Mouse (Mus musculus) heart, embryonic 14.5 days (tissue): ENCODE data around the gene Nr2e1. TPM values are rescaled to one million over a fixed set of nuclear protein-coding genes. Genes with fewer than 3 reads are reported as not detected.

Experiments used
- ATAC-seq: fragments of 200-750 bp; cut with Nextera tagmentation; 2 replicates; pipeline ENCODE4 v1.8.0; 2017; ENCODE audit warnings: low read depth, moderate TSS enrichment; ENCODE audit not compliant: insufficient number of reproducible peaks, insufficient read depth, low FRiP score
- H3K27ac ChIP-seq, 2 experiments: fragments of 200-500 bp in 1 of 2; fragments of 300-500 bp in 1 of 2; sonication (generic) in 1 of 2; replicated peaks in 1 of 2; 2 replicates each; pipeline ENCODE4 v1.5.1; 2012 to 2014; ENCODE audit warnings: low read depth in 2 of 2, low read length in 2 of 2, control low read depth in 1 of 2, mild to moderate bottlenecking in 1 of 2, mixed read lengths in 1 of 2; ENCODE audit not compliant: control insufficient read depth in 1 of 2, insufficient read depth in 1 of 2
- H3K27me3 ChIP-seq: fragments of 300-500 bp; sonication (generic); 2 replicates; pipeline ENCODE4 v1.6.1; 2014; ENCODE audit warnings: mild to moderate bottlenecking, low read length, control low read depth; ENCODE audit not compliant: control insufficient read depth, insufficient read depth
- H3K36me3 ChIP-seq: fragments of 300-500 bp; sonication (generic); 2 replicates; pipeline ENCODE4 v1.6.1; 2014; ENCODE audit warnings: mild to moderate bottlenecking, control low read depth, low read length, mixed read lengths; ENCODE audit not compliant: control insufficient read depth, insufficient read depth
- H3K4me1 ChIP-seq, 2 experiments: fragments of 200-500 bp in 1 of 2; fragments of 300-500 bp in 1 of 2; sonication (generic) in 1 of 2; 2 replicates each; pipeline ENCODE4 v1.6.1; 2012 to 2014; ENCODE audit warnings: low read length in 2 of 2, control low read depth in 1 of 2, mixed read lengths in 1 of 2; ENCODE audit not compliant: control insufficient read depth in 2 of 2, insufficient read depth in 2 of 2
- H3K4me2 ChIP-seq: fragments of 300-500 bp; sonication (generic); 2 replicates; pipeline ENCODE4 v1.6.1; 2014; ENCODE audit warnings: mild to moderate bottlenecking, low read length
- H3K4me3 ChIP-seq, 2 experiments: fragments of 200-500 bp in 1 of 2; fragments of 300-500 bp in 1 of 2; sonication (generic) in 1 of 2; 2 replicates each; pipeline ENCODE4 v1.5.1; 2012 to 2014; ENCODE audit warnings: low read length in 2 of 2, mild to moderate bottlenecking in 2 of 2, control low read depth in 1 of 2, low read depth in 1 of 2, moderate library complexity in 1 of 2; ENCODE audit not compliant: control insufficient read depth in 1 of 2, insufficient read depth in 1 of 2
- H3K9ac ChIP-seq: fragments of 300-500 bp; sonication (generic); 2 replicates; pipeline ENCODE4 v1.6.1; 2014; ENCODE audit warnings: mild to moderate bottlenecking, low read length
- H3K9me3 ChIP-seq: fragments of 300-500 bp; sonication (generic); 2 replicates; pipeline ENCODE4 v1.6.1; 2016; ENCODE audit warnings: low read length, control low read depth; ENCODE audit not compliant: control insufficient read depth
- WGBS: fragments of 180-500 bp; shearing (Covaris S2); extraction: QIAGEN DNeasy Blood & Tissue Kit; methylation state at CpG from one replicate; pipeline ENCODE4 v1.1.7; 2014; 5-methylcytosine and 5-hydroxymethylcytosine counted together
- polyA plus RNA-seq: library from polyadenylated mRNA; unstranded; fragments of >200 nt; fragmentation: Nextera tagmentation; extraction: Ambion mirVana; gene quantifications from 2 replicates; pipeline ENCODE4 v1.2.1, GENCODE M21; 2014

Gene Nr2e1
- polyA plus RNA-seq, 1 experiment from 2014 or later, result not detected

GRCm38 (mm10) chr10:42572971-42573370, 10.5 kb downstream of the Nr2e1 start:
- Histone ChIP-seq H3K36me3 (no peaks in the 10 kb centered on the region), H3K4me2 (no peak overlapping the region), H3K9me3 (no peaks in the 10 kb centered on the region), H3K27ac (no peak overlapping the region), H3K4me3 (no peak overlapping the region), H3K9ac (no peak overlapping the region), H3K4me1 (peaks cover 0 to 4% of the 10 kb centered on the region in 2 experiments; a peak in 2 of 4 replicates), H3K27me3 (peaks cover 93% of the 10 kb centered on the region)
- 5% methylated on average over 15 of the region's 15 CpGs for WGBS
- no peak for ATAC-seq

GRCm38 (mm10) chr10:42572567-42572966, 10.9 kb downstream of the Nr2e1 start:
- no peaks in the 10 kb centered on the region for H3K36me3 ChIP-seq
- no peak overlapping the region for H3K9ac ChIP-seq
- H3K27me3 ChIP-seq, result peaks cover 92% of the 10 kb centered on the region
- H3K27ac ChIP-seq, result no peak overlapping the region
- H3K4me2 ChIP-seq, result peak overlapping the region; percentile 23; the same call in 1 of the 2 replicates
- H3K9me3 ChIP-seq, result no peaks in the 10 kb centered on the region
- H3K4me3 ChIP-seq, result no peak overlapping the region
- WGBS, result 1% methylated on average over 20 of the region's 20 CpGs
- no peak for ATAC-seq
- H3K4me1 ChIP-seq, result peaks cover 0 to 4% of the 10 kb centered on the region in 2 experiments; a peak in 2 of 4 replicates

DNA sequence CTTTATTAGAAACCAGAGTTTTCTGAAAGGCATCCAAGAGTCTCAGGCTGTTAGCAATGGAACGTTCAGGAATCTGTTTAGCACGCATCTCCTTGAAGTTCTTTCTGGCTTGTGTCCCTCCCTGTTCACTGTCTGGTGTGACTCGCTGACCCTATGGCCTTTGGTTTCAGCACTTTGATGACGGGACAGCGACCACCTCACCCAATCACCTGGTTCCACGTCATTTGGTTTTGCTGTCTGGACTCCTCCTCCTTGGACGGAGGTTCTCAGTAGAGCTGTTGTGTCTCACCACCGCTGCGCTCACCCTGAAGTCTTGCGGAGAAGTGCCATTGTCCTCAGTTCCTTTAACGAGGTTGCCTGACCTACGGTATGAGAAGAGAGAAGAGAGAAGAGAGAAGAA, 21.2 kb downstream of the Nr2e1 start:
- peaks cover 39% of the 10 kb centered on the region for H3K27me3 ChIP-seq
- no peak overlapping the region for H3K27ac ChIP-seq
- peaks cover 0 to 3% of the 10 kb centered on the region in 2 experiments; a peak in 1 of 4 replicates for H3K4me1 ChIP-seq
- no peak for ATAC-seq
- 1% methylated on average over 12 of the region's 12 CpGs for WGBS
- H3K9ac ChIP-seq, result no peak overlapping the region
- no peaks in the 10 kb centered on the region for H3K9me3 ChIP-seq
- no peak overlapping the region for H3K4me3 ChIP-seq
- H3K36me3 ChIP-seq, result no peaks in the 10 kb centered on the region
- no peak overlapping the region for H3K4me2 ChIP-seq

DNA sequence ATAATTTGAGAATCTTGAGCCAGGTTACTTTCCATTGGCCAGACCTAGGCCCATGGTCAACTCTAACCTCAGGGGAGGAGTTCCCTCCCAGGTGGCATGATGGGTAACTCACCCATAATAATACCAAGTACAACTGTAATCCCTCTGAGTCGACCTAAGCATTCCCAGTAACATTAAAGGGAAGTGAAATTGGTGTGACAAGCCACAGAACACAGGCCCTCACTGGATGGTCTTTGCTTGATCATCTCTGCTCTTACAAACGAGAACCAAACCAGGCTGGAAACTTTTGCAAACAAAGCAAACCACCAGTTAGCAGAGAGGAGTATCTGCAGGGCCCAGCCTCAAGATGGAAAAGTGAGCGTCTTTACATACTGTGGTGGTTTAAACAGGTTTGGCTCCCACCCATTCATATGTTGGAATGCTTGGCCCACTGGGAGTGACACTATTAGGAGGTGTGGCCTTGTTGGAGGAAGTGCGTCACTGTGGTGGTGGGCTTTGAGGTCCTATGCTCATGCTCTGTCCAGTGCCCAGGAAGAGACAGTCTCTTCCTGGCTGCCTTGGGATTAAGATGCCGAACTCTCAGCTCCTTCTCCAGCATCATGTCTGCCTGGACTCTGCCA, 23.7 kb downstream of the Nr2e1 start:
- 69% methylated on average over 5 of the region's 5 CpGs for WGBS
- Histone ChIP-seq H3K4me2 (no peak overlapping the region), H3K27ac (no peak overlapping the region), H3K9ac (no peak overlapping the region), H3K36me3 (no peaks in the 10 kb centered on the region), H3K4me3 (no peak overlapping the region), H3K4me1 (peaks cover 0 to 3% of the 10 kb centered on the region in 2 experiments; a peak in 1 of 4 replicates), H3K27me3 (peaks cover 15% of the 10 kb centered on the region), H3K9me3 (no peaks in the 10 kb centered on the region)
- no peak for ATAC-seq

DNA sequence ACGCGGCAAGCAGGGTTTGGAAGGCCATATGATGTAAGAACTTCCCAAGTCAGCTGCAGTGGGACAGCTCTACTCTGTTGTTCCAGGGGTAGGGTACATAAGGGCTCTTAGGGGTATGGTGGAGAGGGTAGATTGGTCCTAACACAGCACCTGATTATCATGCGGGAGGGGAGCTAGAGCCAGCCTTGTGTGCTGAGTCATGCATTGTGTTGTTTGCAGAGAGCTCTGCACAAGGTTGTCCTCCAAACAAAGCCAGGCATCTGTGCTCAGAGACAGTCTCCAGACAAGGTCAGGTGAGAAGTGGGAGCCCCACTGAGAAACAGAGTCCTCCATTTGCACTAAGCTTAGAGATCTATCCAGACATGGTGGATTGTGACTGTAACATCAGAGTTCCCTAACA, 36.9 kb downstream of the Nr2e1 start:
- Histone ChIP-seq H3K9ac (no peak overlapping the region), H3K27ac (no peak overlapping the region), H3K27me3 (no peaks in the 10 kb centered on the region), H3K36me3 (no peaks in the 10 kb centered on the region), H3K4me3 (no peak overlapping the region), H3K4me1 (no peaks in the 10 kb centered on the region), H3K4me2 (no peak overlapping the region), H3K9me3 (no peaks in the 10 kb centered on the region)
- no peak for ATAC-seq
- WGBS, result 84% methylated on average over 3 of the region's 3 CpGs

- H3K9ac ChIP-seq, result no peak overlapping the region
- no peaks in the 10 kb centered on the region for H3K9me3 ChIP-seq
- no peaks in the 10 kb centered on the region for H3K27me3 ChIP-seq
- WGBS, result 71% methylated on average over 6 of the region's 6 CpGs
- ATAC-seq, result no peak
- H3K4me1 ChIP-seq, result no peaks in the 10 kb centered on the region
- H3K27ac ChIP-seq, result no peak overlapping the region
- H3K36me3 ChIP-seq, result no peaks in the 10 kb centered on the region
- H3K4me2 ChIP-seq, result no peak overlapping the region
- H3K4me3 ChIP-seq, result no peak overlapping the region
Observed at GRCm38 (mm10) chr10:42545707-42546503, 37.5 kb downstream of the Nr2e1 start.

- Histone ChIP-seq H3K9me3 (no peaks in the 10 kb centered on the region), H3K4me1 (peaks cover 0 to 7% of the 10 kb centered on the region in 2 experiments; a peak in 2 of 4 replicates), H3K9ac (no peak overlapping the region), H3K27ac (no peak overlapping the region), H3K4me2 (no peak overlapping the region), H3K4me3 (no peak overlapping the region), H3K27me3 (no peaks in the 10 kb centered on the region), H3K36me3 (peaks cover 40% of the 10 kb centered on the region)
- 53% methylated on average over 9 of the region's 9 CpGs for WGBS
- ATAC-seq, result no peak
Observed at GRCm38 (mm10) chr10:42537571-42538316, 45.7 kb downstream of the Nr2e1 start.
